Mouse (Mus musculus): ENCODE data around the gene Gm45213.

GRCm38 (mm10) chr7:66090676-66091190 is 47.3 kb downstream of the Gm45213 start:
- no peak for TF ChIP-seq CTCF (IDR thresholded peaks at IDR 0.05; ENCODE audit: low read depth, low read length)
- TF ChIP-seq POLR2A (IDR thresholded peaks at IDR 0.05; ENCODE audit: extremely low read depth, insufficient read depth, low read length), result no peak
